Mouse (Mus musculus): ENCODE measurements around the gene Wdr74.

DNA sequence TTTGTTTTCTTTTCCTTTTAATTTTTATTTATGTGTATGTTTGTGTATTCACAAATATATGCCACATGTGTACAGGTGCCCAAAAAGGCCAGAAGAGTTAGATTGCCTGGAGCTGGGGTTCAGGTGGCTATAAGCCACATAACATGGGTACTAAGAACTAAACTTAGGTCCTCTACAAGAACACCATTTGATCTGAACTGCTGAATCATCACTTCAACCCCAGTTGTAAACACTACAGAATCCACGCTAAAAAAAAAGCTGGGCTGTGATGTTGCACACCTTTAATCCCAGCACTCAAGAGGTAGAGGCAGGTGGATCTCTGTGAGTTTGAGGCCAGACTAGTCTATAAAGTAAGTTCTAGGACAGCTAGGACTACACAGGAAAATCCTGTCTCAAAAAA is 14.2 kb upstream of the Wdr74 start:
- TF ChIP-seq CTCF (conservative IDR thresholded peaks at IDR 0.05; ENCODE audit: low read length): no peak
- TF ChIP-seq POU5F1 (IDR thresholded peaks at IDR 0.05; ENCODE audit: borderline replicate concordance, low read length): no peak
- TF ChIP-seq NANOG (IDR thresholded peaks at IDR 0.05; ENCODE audit: borderline replicate concordance, low read length): no peak
